Mouse (Mus musculus) cortical plate, adult 2 months (tissue): Measurements from ENCODE around the gene Olig2. TPM values are rescaled to one million over a fixed set of nuclear protein-coding genes. Genes with fewer than 3 reads are reported as not detected.

Source experiments
- H3K27ac ChIP-seq: fragments of 200-500 bp; 2 replicates; pipeline ENCODE4 v1.5.1; 2012; ENCODE audit warnings: low read length, control low read depth, inconsistent platforms; ENCODE audit not compliant: insufficient read depth
- H3K4me1 ChIP-seq: fragments of 200-500 bp; 2 replicates; pipeline ENCODE4 v1.6.1; 2011; ENCODE audit warnings: low read length; ENCODE audit not compliant: control insufficient read depth, insufficient read depth
- H3K4me3 ChIP-seq: fragments of 200-500 bp; 2 replicates; pipeline ENCODE4 v1.5.1; 2011; ENCODE audit warnings: mild to moderate bottlenecking, low read length, control low read depth; ENCODE audit not compliant: insufficient read depth
- CTCF ChIP-seq: fragments of 200-500 bp; IDR thresholded peaks from 2 replicates; pipeline ENCODE4 v1.5.1; 2011; ENCODE audit warnings: mild to moderate bottlenecking, control low read depth, low read length; ENCODE audit not compliant: insufficient read depth; ENCODE audit errors: extremely low read depth
- POLR2A ChIP-seq: fragments of 200-500 bp; IDR thresholded peaks from 2 replicates; pipeline ENCODE4 v1.6.1; 2011; ENCODE audit warnings: mild to moderate bottlenecking, low read length, control low read depth; ENCODE audit not compliant: insufficient read depth; ENCODE audit errors: extremely low read depth
- polyA plus RNA-seq: library from polyadenylated mRNA; depleted of rRNA; stranded (reverse); fragments of >200 nt; gene quantifications from 2 replicates; pipeline ENCODE4 v1.2.3, GENCODE M21; 2012

The Olig2 gene
- polyA plus RNA-seq, 1 experiment, result 37.9 TPM

- H3K4me3 ChIP-seq, result no peak overlapping the region
Observed at GRCm38 (mm10) chr16:91202989-91203388, 22.3 kb upstream of the Olig2 start.

GRCm38 (mm10) chr16:91206371-91206770 lies 18.9 kb upstream of the Olig2 start:
- H3K27ac ChIP-seq, result no peak overlapping the region
- H3K4me1 ChIP-seq, result no peaks in the 10 kb centered on the region
- no peak overlapping the region for H3K4me3 ChIP-seq
- TF ChIP-seq CTCF, result no peak
- TF ChIP-seq POLR2A, result no peak

More at GRCm38 (mm10) chr16:91202989-91203388, 22.3 kb upstream of the Olig2 start:
- Histone ChIP-seq H3K4me1 (no peaks in the 10 kb centered on the region), H3K27ac (no peak overlapping the region)
- no peak for TF ChIP-seq POLR2A
- TF ChIP-seq CTCF, result no peak

- Histone ChIP-seq H3K27ac (no peak overlapping the region), H3K4me1 (no peaks in the 10 kb centered on the region), H3K4me3 (no peak overlapping the region)
- TF ChIP-seq CTCF (0 out of 2 replicates have a peak, but pooled peaks have one; percentile 22), POLR2A (no peak)
Observed at GRCm38 (mm10) chr16:91217077-91217476, 8.2 kb upstream of the Olig2 start.

- no peaks in the 10 kb centered on the region for H3K4me1 ChIP-seq
- H3K27ac ChIP-seq, result no peak overlapping the region
- no peak overlapping the region for H3K4me3 ChIP-seq
- TF ChIP-seq POLR2A (no peak), CTCF (0 out of 2 replicates have a peak, but pooled peaks have one; percentile 3)
Observed at GRCm38 (mm10) chr16:91217948-91218347, 7.3 kb upstream of the Olig2 start.

- Histone ChIP-seq H3K4me1 (no peaks in the 10 kb centered on the region), H3K4me3 (no peak overlapping the region), H3K27ac (no peak overlapping the region)
- TF ChIP-seq POLR2A, result no peak
- no peak for TF ChIP-seq CTCF
Observed at GRCm38 (mm10) chr16:91219246-91219645, 6.0 kb upstream of the Olig2 start.

GRCm38 (mm10) chr16:91222171-91222642 lies 3.0 kb upstream of the Olig2 start:
- no peak for TF ChIP-seq CTCF
- TF ChIP-seq POLR2A, result no peak
- Histone ChIP-seq H3K4me1 (no peaks in the 10 kb centered on the region), H3K27ac (0 out of 2 replicates have a peak overlapping the region, but pooled peaks have one; percentile 35), H3K4me3 (peak overlapping the region; percentile 34; the same call in 1 of the 2 replicates)

GRCm38 (mm10) chr16:91222643-91223271 lies 2.5 kb upstream of the Olig2 start:
- Histone ChIP-seq H3K27ac (no peak overlapping the region; the same call in 1 of the 2 replicates), H3K4me1 (no peaks in the 10 kb centered on the region), H3K4me3 (peak overlapping the region; percentile 34)
- TF ChIP-seq POLR2A, result no peak

- H3K27ac ChIP-seq, result no peak overlapping the region
Observed at GRCm38 (mm10) chr16:91223327-91224067, 1.8 kb upstream of the Olig2 start.

GRCm38 (mm10) chr16:91224068-91224402 lies 1.2 kb upstream of the Olig2 start:
- no peaks in the 10 kb centered on the region for H3K4me1 ChIP-seq
- H3K4me3 ChIP-seq, result no peak overlapping the region
- TF ChIP-seq POLR2A (no peak), CTCF (no peak)
- H3K27ac ChIP-seq, result no peak overlapping the region

More at GRCm38 (mm10) chr16:91223327-91224067, 1.8 kb upstream of the Olig2 start:
- H3K4me3 ChIP-seq, result peak overlapping the region; percentile 34
- no peaks in the 10 kb centered on the region for H3K4me1 ChIP-seq
- TF ChIP-seq POLR2A (no peak), CTCF (no peak)
